Mouse (Mus musculus) layer of hippocampus, adult 2 months (tissue): Measurements from ENCODE around the gene Il21r. TPM values are rescaled to one million over a fixed set of nuclear protein-coding genes. Genes with fewer than 3 reads are reported as not detected.

Source experiments
- DNase-seq, 2 experiments: peaks; one replicate each; pipeline ENCODE4 v3.0.0; 2022; ENCODE audit warnings: low spot score in 2 of 2
- H3K27ac ChIP-seq: fragments of 200-600 bp; 2 replicates; pipeline ENCODE4 v1.8.1; 2022
- H3K4me3 ChIP-seq: fragments of 200-600 bp; 2 replicates; pipeline ENCODE4 v1.8.1; 2022; ENCODE audit warnings: mild to moderate bottlenecking
- CTCF ChIP-seq: fragments of 200-600 bp; conservative IDR thresholded peaks from 2 replicates; pipeline ENCODE4 v1.8.1; 2022; ENCODE audit warnings: antibody characterized with exemption, mild to moderate bottlenecking, moderate library complexity
- total RNA-seq, 2 experiments: library from RNA; stranded (reverse); gene quantifications; 2 replicates each; pipeline ENCODE4 v1.2.3; 2021

The Il21r gene
- total RNA-seq, 2 experiments from 2014 or later, result 0.98 to 1.00 TPM

DNA sequence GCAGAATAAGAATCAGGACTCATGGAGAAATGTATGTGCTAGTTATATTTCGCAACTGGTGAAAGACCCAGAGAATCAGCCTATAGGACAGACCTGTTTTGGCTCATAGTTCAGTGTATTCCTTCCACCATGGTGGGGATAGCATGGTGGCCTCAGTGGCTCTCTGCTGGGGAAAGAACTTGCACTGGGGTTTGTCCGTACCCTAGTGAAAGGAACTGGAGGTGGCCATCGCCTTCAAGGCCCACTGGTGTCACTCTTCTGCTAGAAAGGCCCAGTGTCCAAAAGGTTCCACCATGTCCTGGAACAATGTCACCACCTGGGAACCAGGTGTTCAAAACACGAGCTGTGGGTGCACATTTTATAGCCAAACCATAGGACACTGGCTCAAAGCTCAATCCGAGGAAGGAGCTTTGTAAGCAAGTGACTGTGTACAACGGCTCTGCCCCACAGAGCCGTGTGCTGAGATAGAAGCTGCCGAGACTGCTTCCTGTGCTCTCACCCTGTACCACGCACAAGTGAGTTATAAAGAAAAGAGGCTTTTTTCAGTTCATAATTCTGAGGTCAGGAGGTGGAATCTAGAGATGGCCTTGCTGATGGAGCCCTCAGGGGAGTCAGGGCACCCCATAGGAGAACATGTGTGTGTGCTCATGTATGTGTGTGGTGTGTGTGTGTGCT, 23.5 kb upstream of the Il21r start:
- Histone ChIP-seq H3K4me3 (no peak overlapping the region), H3K27ac (no peak overlapping the region)
- no peak for DNase-seq
- TF ChIP-seq CTCF, result no peak

- no peak for TF ChIP-seq CTCF
- no peak overlapping the region for H3K27ac ChIP-seq
- DNase-seq, result no peak
These were observed 23.0 kb upstream of the Il21r start for GRCm38 (mm10) chr7:125580220-125580549.

GRCm38 (mm10) chr7:125580625-125581316, 22.5 kb upstream of the Il21r start:
- peak overlapping the region; percentile 52 for H3K4me3 ChIP-seq
- no peak overlapping the region; the same call in 1 of the 2 replicates for H3K27ac ChIP-seq
- DNase-seq, result no peak
- no peak for TF ChIP-seq CTCF

More at GRCm38 (mm10) chr7:125580220-125580549, 23.0 kb upstream of the Il21r start:
- H3K4me3 ChIP-seq, result no peak overlapping the region

DNA sequence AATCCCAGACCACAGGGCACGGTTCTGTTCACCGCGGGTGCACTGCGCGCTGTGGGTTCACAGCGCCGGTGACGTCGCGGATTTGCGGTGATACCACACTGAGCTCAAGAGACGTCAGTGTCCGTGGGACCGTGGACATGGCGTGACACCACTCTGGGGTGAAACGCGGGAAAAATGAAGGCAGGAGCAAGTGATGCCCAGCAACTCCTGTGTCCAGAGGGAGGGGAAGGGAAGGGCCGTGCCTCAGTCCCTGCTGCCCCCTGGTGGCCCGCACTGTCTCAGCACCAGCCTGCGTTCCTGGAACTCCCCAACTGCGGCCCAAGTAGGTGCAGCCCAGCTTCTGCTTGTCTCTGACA, 21.9 kb upstream of the Il21r start:
- DNase-seq, result peak; percentile 81 to 93
- Histone ChIP-seq H3K4me3 (peak overlapping the region; percentile 52), H3K27ac (no peak overlapping the region; the same call in 1 of the 2 replicates)
- TF ChIP-seq CTCF, result peak; percentile 99

- DNase-seq, result no peak
- H3K4me3 ChIP-seq, result no peak overlapping the region
- no peak for TF ChIP-seq CTCF
- H3K27ac ChIP-seq, result no peak overlapping the region
These were observed 19.8 kb upstream of the Il21r start for GRCm38 (mm10) chr7:125583325-125584004.

DNA sequence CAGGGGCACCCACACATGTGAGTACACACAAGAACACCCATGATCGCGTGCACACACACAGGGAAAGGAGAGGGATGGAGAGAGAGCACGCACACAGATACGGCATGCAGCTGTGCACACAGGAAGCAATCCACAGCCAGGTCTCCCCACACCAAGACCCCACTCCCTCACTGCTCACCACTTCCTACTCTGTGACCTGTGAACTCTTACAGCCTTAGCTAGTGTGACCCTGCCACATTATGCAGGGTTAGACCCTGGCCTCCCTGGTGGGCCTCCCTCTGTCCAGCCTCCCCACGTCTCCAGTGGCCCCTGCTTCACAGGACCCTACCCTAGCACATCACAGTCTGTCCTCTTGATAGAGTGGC, 19.2 kb upstream of the Il21r start:
- no peak for DNase-seq
- Histone ChIP-seq H3K27ac (no peak overlapping the region), H3K4me3 (no peak overlapping the region)
- TF ChIP-seq CTCF, result no peak

- Histone ChIP-seq H3K27ac (no peak overlapping the region), H3K4me3 (no peak overlapping the region)
- DNase-seq, result no peak
- no peak for TF ChIP-seq CTCF
These were observed 16.9 kb upstream of the Il21r start for GRCm38 (mm10) chr7:125586355-125586754.

- DNase-seq, result no peak
- no peak overlapping the region for H3K27ac ChIP-seq
- no peak for TF ChIP-seq CTCF
- no peak overlapping the region for H3K4me3 ChIP-seq
These were observed 14.5 kb upstream of the Il21r start for GRCm38 (mm10) chr7:125588721-125589120.

- DNase-seq, result no peak
- no peak overlapping the region for H3K27ac ChIP-seq
- TF ChIP-seq CTCF, result no peak
- H3K4me3 ChIP-seq, result no peak overlapping the region
These were observed 13.3 kb upstream of the Il21r start for GRCm38 (mm10) chr7:125589896-125590295.

DNA sequence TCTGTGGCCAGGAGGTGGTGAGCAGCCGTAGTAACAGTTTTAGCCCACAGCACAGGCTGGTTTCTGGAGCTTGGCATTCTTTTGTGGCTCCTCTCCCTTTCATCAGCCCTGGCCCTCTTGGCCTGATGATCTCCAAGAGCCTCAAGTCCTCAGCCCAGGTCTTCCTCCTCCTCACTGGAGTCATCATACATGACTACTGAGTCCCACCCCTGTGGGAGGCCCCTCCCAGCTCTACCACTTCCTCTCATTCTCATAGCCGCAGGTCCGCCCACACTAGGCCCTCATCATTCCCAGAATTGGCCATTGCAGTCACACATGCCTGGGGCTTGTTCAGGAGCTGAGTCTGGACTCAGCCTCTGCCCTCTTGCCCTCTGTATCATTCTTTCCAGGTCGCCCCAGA, 9.4 kb upstream of the Il21r start:
- no peak for DNase-seq
- Histone ChIP-seq H3K27ac (no peak overlapping the region), H3K4me3 (no peak overlapping the region)
- no peak for TF ChIP-seq CTCF

DNA sequence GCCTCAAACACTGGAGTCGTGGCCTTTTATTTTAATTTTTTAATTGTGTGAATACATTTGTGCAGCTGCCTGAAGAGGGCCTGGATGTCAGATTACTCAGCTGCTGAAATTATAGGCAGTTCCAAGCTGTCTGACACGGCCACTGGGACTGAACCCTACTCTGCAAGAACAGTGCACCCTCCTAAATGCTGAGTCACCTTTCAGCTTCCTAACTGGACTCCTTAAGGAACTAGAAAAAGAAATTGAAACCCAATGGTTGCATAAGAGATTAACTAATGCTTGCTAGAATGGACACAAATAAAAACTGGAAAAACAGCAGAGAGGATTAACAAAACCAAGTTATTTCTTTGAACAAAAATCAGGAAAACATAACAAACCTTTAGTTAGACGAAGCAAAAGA, 6.8 kb upstream of the Il21r start:
- H3K4me3 ChIP-seq, result no peak overlapping the region
- no peak for DNase-seq
- no peak for TF ChIP-seq CTCF
- no peak overlapping the region for H3K27ac ChIP-seq

- no peak for DNase-seq
- no peak overlapping the region for H3K4me3 ChIP-seq
- H3K27ac ChIP-seq, result no peak overlapping the region
- TF ChIP-seq CTCF, result no peak
These were observed 6.1 kb upstream of the Il21r start for GRCm38 (mm10) chr7:125597083-125597482.

GRCm38 (mm10) chr7:125597516-125598347, 5.5 kb upstream of the Il21r start:
- H3K27ac ChIP-seq, result no peak overlapping the region
- no peak for DNase-seq
- H3K4me3 ChIP-seq, result no peak overlapping the region
- TF ChIP-seq CTCF, result no peak
